Mouse (Mus musculus): ENCODE data around the gene Slc12a8.

GRCm38 (mm10) chr16:33563538-33564013, 46.4 kb downstream of the Slc12a8 start:
- no peak for TF ChIP-seq CTCF (IDR thresholded peaks at IDR 0.05; ENCODE audit: low read depth, low read length)
- no peak for TF ChIP-seq TAL1 (conservative IDR thresholded peaks at IDR 0.05; ENCODE audit: low read depth, low read length)
